Mouse (Mus musculus) layer of hippocampus, adult 2 months (tissue): Measurements from ENCODE around the gene Rapgef4. TPM values are rescaled to one million over a fixed set of nuclear protein-coding genes. Genes with fewer than 3 reads are reported as not detected.
A peak's percentile ranks its signal among the peaks of the same experiment; 100 is the strongest.

Source experiments
- DNase-seq, 2 experiments: peaks; one replicate each; pipeline ENCODE4 v3.0.0; 2022; ENCODE audit warnings: low spot score in 2 of 2
- H3K27ac ChIP-seq: fragments of 200-600 bp; 2 replicates; pipeline ENCODE4 v1.8.1; 2022
- H3K4me3 ChIP-seq: fragments of 200-600 bp; 2 replicates; pipeline ENCODE4 v1.8.1; 2022; ENCODE audit warnings: mild to moderate bottlenecking
- CTCF ChIP-seq: fragments of 200-600 bp; conservative IDR thresholded peaks from 2 replicates; pipeline ENCODE4 v1.8.1; 2022; ENCODE audit warnings: antibody characterized with exemption, mild to moderate bottlenecking, moderate library complexity
- total RNA-seq, 2 experiments: library from RNA; stranded (reverse); gene quantifications; 2 replicates each; pipeline ENCODE4 v1.2.3; 2021

The Rapgef4 gene
- total RNA-seq, 2 experiments from 2014 or later: 381 TPM

DNA sequence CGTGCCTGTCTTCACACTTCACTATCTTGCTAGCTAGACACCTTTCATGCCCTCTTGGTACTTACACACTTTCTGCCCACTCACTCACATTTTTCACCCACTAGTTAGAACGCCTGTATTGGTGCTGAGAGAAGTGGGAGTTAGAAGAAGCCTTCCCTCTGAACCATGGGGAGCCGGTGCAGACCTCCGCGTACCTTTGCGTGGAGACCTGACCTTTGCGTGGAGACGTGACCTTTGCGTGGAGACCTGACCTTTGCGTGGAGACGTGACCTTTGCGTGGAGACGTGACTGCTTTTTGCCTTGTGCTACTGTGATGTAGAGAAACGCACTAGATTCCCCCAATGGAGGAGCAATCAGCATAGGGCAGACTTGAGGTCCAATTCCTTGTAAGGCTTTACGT lies 39.7 kb downstream of the Rapgef4 start:
- Histone ChIP-seq H3K4me3 (no peak overlapping the region), H3K27ac (peak overlapping the region; percentile 44; the same call in 1 of the 2 replicates)
- no peak for DNase-seq
- no peak for TF ChIP-seq CTCF

DNA sequence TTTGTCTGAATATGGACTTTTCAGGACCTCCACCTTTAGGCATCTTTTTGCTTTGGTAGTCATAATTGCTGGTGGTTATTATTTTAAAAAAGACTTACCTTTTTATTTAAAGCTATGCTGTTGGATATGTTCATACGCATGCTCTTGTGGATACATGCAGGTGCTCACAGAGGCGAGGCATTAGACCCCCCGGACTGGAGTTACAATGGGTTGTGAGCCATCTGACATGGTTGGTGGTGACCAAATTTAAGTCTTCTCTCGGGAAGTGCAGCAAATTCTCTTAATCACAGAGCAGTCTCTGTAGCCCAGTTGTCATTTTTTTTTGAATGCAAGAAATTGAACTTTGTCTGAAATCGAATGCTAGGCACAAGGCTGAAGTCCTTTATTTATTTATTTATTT lies 40.4 kb downstream of the Rapgef4 start:
- no peak for TF ChIP-seq CTCF
- no peak for DNase-seq
- Histone ChIP-seq H3K27ac (peak overlapping the region; percentile 37; the same call in 1 of the 2 replicates), H3K4me3 (no peak overlapping the region)

DNA sequence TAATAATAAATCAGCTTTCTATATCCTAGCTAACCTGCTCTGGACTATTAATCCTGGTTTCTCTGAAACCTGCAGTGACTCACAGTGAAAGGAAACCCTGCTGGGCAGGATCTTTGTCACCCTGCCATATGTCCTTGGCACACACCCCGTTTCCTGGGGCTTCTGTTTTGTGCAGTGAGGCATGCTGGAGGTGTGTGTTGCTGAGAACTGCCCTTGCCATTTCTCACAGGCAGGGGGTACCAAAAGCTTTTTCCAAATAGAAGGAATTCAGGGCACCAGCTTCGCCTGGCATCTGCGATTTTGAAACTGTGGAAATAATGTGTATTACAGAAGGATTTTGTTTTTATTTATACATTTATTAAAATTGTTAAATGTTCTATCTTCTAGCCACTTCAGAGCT lies 40.8 kb downstream of the Rapgef4 start:
- Histone ChIP-seq H3K4me3 (no peak overlapping the region), H3K27ac (peak overlapping the region; percentile 37)
- peak in 1 of 2 experiments; percentile 55 for DNase-seq
- peak; percentile 64 for TF ChIP-seq CTCF

DNA sequence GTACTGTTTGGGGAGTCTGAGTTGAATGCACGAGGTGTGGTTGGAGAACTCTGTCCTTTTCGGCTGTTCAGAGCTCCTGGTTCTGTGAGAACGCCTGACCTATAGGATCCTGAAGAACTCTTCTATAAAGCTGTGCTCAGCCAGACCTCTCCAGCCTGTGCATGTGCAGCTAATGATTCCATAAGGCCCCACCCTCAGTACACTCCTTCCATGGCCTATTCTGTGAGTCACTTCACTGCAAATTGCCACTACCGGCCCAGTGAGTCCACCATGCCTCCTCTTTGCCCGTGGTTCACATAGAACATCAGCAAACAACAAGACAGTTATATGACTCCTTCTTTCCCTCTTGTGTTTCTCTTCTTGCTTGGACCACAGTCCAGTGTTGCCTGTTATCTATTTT lies 42.8 kb downstream of the Rapgef4 start:
- H3K27ac ChIP-seq: no peak overlapping the region

DNA sequence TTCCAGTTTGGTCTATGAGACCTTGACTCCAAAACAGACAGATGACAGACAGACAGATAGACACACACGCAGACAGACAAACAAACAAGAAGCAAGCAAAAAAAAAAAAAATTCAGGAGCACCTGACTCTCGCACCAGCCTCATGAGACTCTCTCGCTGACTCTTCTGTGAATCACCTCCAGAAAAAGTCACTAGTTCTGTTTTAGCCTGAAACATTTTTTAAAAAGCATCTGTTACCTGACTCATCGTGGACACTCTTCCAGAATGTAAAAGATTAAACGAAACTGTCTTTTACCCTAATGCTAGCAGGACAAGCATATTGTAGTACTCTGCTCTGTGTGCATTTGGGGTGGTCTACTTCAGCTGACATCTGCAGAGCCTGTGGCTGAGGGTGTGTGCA lies 44.6 kb downstream of the Rapgef4 start:
- Histone ChIP-seq H3K4me3 (no peak overlapping the region), H3K27ac (peak overlapping the region; percentile 18; the same call in 1 of the 2 replicates)
- no peak for DNase-seq
- no peak for TF ChIP-seq CTCF

More for the DNA sequence above, 42.8 kb downstream of the Rapgef4 start:
- H3K4me3 ChIP-seq: no peak overlapping the region
- no peak for TF ChIP-seq CTCF
- no peak for DNase-seq

DNA sequence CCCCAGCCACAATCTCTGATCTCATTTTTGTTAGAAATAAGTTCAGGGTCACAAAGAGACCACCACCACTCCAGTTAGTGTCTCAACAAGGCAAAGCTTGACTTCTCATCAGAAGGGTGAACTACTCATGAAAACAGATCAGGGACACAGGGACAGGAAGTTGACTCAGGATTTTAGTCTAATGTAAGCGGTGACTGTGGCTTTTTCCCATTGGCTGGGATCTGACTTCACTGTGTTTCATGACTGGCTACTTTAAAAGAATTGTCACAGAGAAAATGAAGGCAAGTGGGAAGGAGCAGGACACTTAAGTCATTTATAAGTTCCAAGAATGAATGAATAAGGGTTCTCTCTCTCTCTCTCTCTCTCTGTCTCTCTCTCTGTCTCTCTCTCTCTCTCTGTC lies 45.5 kb downstream of the Rapgef4 start:
- TF ChIP-seq CTCF: no peak
- no peak for DNase-seq
- Histone ChIP-seq H3K27ac (no peak overlapping the region), H3K4me3 (no peak overlapping the region)

GRCm38 (mm10) chr2:72029081-72029480 lies 48.0 kb downstream of the Rapgef4 start:
- no peak for DNase-seq
- Histone ChIP-seq H3K27ac (no peak overlapping the region), H3K4me3 (no peak overlapping the region)
- no peak for TF ChIP-seq CTCF

- DNase-seq: no peak
- Histone ChIP-seq H3K27ac (no peak overlapping the region), H3K4me3 (no peak overlapping the region)
- TF ChIP-seq CTCF: no peak
These were observed 48.6 kb downstream of the Rapgef4 start for GRCm38 (mm10) chr2:72029586-72030144.

- no peak for TF ChIP-seq CTCF
- DNase-seq: no peak
- Histone ChIP-seq H3K4me3 (no peak overlapping the region), H3K27ac (peak overlapping the region; percentile 32; the same call in 1 of the 2 replicates)
These were observed 50.7 kb downstream of the Rapgef4 start for GRCm38 (mm10) chr2:72031717-72032116.

GRCm38 (mm10) chr2:72035616-72036015 lies 54.6 kb downstream of the Rapgef4 start:
- Histone ChIP-seq H3K27ac (no peak overlapping the region), H3K4me3 (no peak overlapping the region)
- TF ChIP-seq CTCF: peak; percentile 85
- DNase-seq: peak in 1 of 2 experiments; percentile 69

- peak in 1 of 2 experiments; percentile 8 for DNase-seq
- Histone ChIP-seq H3K27ac (no peak overlapping the region), H3K4me3 (no peak overlapping the region)
- TF ChIP-seq CTCF: no peak
These were observed 56.3 kb downstream of the Rapgef4 start for GRCm38 (mm10) chr2:72037357-72037756.

DNA sequence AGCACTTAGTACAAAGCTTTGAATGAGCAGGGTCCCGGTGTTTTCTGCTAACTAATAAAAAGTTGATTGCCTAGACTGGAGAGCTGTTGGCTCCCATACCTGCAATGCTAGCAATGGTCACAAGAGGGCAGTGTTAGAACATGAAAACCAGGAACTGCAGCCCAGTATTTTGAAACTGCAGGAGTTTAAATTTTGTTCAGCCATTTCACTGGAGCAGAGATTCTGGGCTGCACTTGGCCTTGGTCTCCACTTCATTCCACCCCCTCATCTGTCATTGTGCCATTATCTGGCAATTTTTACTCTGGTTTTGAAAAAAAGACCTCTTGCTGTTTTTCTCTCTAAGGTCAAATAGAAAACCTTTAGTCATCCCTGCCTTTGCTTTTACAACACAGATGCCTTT lies 57.2 kb downstream of the Rapgef4 start:
- peak; percentile 98 for TF ChIP-seq CTCF
- DNase-seq: peak; percentile 83 to 92
- Histone ChIP-seq H3K4me3 (peak overlapping the region; percentile 44; the same call in 1 of the 2 replicates), H3K27ac (peak overlapping the region; percentile 92)

- Histone ChIP-seq H3K4me3 (peak overlapping the region; percentile 44), H3K27ac (peak overlapping the region; percentile 92)
- no peak for TF ChIP-seq CTCF
- peak; percentile 42 to 52 for DNase-seq
These were observed 57.7 kb downstream of the Rapgef4 start for GRCm38 (mm10) chr2:72038651-72039251.

DNA sequence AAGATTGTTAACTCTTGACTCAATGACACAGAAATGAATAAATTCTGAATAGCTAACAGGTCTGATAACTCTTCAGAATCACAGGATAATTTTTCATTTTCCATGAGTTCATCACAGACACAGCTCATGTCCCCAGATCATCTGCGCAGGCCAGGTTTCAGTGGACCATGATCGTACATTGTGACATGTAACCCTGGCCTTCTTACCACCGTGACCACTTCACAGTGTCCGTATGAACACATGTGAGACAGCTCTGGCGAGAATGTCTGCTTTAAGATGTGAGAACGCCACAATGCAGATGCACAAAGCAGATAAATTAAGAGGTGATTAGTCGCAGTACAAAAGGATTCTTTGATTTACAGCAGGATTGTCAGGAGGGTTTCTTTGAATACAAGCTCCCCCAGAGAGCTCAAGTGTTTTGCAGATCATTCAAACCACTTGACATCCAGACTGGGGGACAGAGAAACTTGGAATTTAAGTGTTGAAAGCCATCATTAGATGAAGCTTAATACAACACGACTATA lies 58.5 kb downstream of the Rapgef4 start:
- TF ChIP-seq CTCF: no peak
- H3K27ac ChIP-seq: peak overlapping the region; percentile 92
- no peak for DNase-seq

More for the DNA sequence above, 58.5 kb downstream of the Rapgef4 start:
- no peak overlapping the region for H3K4me3 ChIP-seq
